Mouse (Mus musculus): Measurements from ENCODE around the gene Chac1.

DNA sequence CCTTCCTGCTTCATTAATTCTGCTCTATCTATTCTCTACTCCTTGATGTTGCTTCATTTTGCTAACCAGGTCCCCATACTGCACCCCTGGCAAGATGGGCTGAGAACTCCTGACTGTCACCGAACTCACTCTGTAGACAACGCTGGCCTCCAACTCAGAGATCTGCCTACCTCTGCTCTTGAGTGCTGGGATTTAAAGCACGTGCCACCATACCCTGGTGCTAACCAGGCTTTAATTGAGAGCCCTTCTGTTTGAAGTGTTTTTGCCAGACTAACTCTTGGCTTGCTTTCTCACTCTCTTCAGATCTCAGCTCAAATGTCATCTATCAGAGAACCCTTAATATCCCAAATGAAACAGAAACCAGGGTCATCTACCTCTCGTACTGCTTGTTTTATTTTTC is 39.0 kb downstream of the Chac1 start:
- TF ChIP-seq POLR2A (IDR thresholded peaks at IDR 0.05; ENCODE audit: insufficient read length, low read depth) (no peak), TCF3 (IDR thresholded peaks at IDR 0.05; ENCODE audit: insufficient read length, low read depth) (no peak), POLR2AphosphoS2 (IDR thresholded peaks at IDR 0.05; ENCODE audit: insufficient read length, low read depth) (no peak)

All from myocyte (in vitro differentiated cells).